Mouse (Mus musculus): Measurements from ENCODE around the gene H2al1g.
"Not testable (repeated sequence)": the region's sequence is repeated elsewhere in the genome, so short reads cannot be mapped to it uniquely, and the experiment has no call there.

Gene H2al1g

GRCm38 (mm10) chrX:11317956-11318355, at the start of gene H2al1g:
TSS of gene H2al1g (plus strand) at chrX:11318256.
- DNase-seq (ENCODE audit: low spot score), result not testable (repeated sequence)

- no peak for DNase-seq (ENCODE audit: low spot score)
Measured at GRCm38 (mm10) chrX:11269074-11269473, 49.0 kb upstream of the H2al1g start.

- no peak for DNase-seq (ENCODE audit: low spot score)
Measured at GRCm38 (mm10) chrX:11273190-11273589, 44.9 kb upstream of the H2al1g start.

GRCm38 (mm10) chrX:11277083-11277482, 41.0 kb upstream of the H2al1g start:
- DNase-seq (ENCODE audit: low spot score), result no peak

- DNase-seq (ENCODE audit: low spot score), result no peak
Measured at GRCm38 (mm10) chrX:11280741-11281140, 37.3 kb upstream of the H2al1g start.

GRCm38 (mm10) chrX:11288306-11288882, 29.7 kb upstream of the H2al1g start:
- no peak for DNase-seq (ENCODE audit: low spot score)

- no peak for DNase-seq (ENCODE audit: low spot score)
Measured at GRCm38 (mm10) chrX:11289244-11289643, 28.8 kb upstream of the H2al1g start.

- not testable (repeated sequence) for DNase-seq (ENCODE audit: low spot score)
Measured at GRCm38 (mm10) chrX:11298957-11299356, 19.1 kb upstream of the H2al1g start, which contains the start of gene H2al1a. TSS of gene H2al1a (plus strand) at chrX:11299257.

- DNase-seq (ENCODE audit: low spot score), result not testable (repeated sequence)
Measured at GRCm38 (mm10) chrX:11302132-11302531, 15.9 kb upstream of the H2al1g start, which contains the start of gene H2al1b. TSS of gene H2al1b (plus strand) at chrX:11302432.

GRCm38 (mm10) chrX:11305355-11305754, 12.7 kb upstream of the H2al1g start, which contains the start of gene H2al1c:
TSS of gene H2al1c (plus strand) at chrX:11305655.
- DNase-seq (ENCODE audit: low spot score), result not testable (repeated sequence)

GRCm38 (mm10) chrX:11308524-11308923, 9.5 kb upstream of the H2al1g start, which contains the start of gene H2al1d:
TSS of gene H2al1d (plus strand) at chrX:11308824.
- DNase-seq (ENCODE audit: low spot score), result not testable (repeated sequence)

GRCm38 (mm10) chrX:11311634-11312033, 6.4 kb upstream of the H2al1g start, which contains the start of gene H2al1e:
TSS of gene H2al1e (plus strand) at chrX:11311934.
- not testable (repeated sequence) for DNase-seq (ENCODE audit: low spot score)

GRCm38 (mm10) chrX:11314858-11315257, 3.2 kb upstream of the H2al1g start, which contains the start of gene H2al1f:
TSS of gene H2al1f (plus strand) at chrX:11315158.
- DNase-seq (ENCODE audit: low spot score), result not testable (repeated sequence)

- DNase-seq (ENCODE audit: low spot score), result not testable (repeated sequence)
Measured at GRCm38 (mm10) chrX:11321192-11321591, 3.1 kb downstream of the H2al1g start, which contains the start of gene H2al1h. TSS of gene H2al1h (plus strand) at chrX:11321492.

- DNase-seq (ENCODE audit: low spot score), result not testable (repeated sequence)
Measured at GRCm38 (mm10) chrX:11324359-11324758, 6.3 kb downstream of the H2al1g start, which contains the start of gene H2al1i. TSS of gene H2al1i (plus strand) at chrX:11324659.

GRCm38 (mm10) chrX:11327522-11327921, 9.5 kb downstream of the H2al1g start, which contains the start of gene H2al1j:
TSS of gene H2al1j (plus strand) at chrX:11327822.
- DNase-seq (ENCODE audit: low spot score), result not testable (repeated sequence)

- DNase-seq (ENCODE audit: low spot score), result no peak
Measured at GRCm38 (mm10) chrX:11345762-11346161, 27.7 kb downstream of the H2al1g start.

- DNase-seq (ENCODE audit: low spot score), result no peak
Measured at GRCm38 (mm10) chrX:11346756-11347155, 28.7 kb downstream of the H2al1g start.

GRCm38 (mm10) chrX:11360823-11361222, 42.8 kb downstream of the H2al1g start:
- no peak for DNase-seq (ENCODE audit: low spot score)

- DNase-seq (ENCODE audit: low spot score), result no peak
Measured at GRCm38 (mm10) chrX:11361261-11361660, 43.2 kb downstream of the H2al1g start.

GRCm38 (mm10) chrX:11363890-11364289, 45.8 kb downstream of the H2al1g start:
- DNase-seq (ENCODE audit: low spot score), result no peak

GRCm38 (mm10) chrX:11365151-11365550, 47.1 kb downstream of the H2al1g start:
- DNase-seq (ENCODE audit: low spot score), result no peak

All from ovary, postnatal 14 days (tissue).